Mouse (Mus musculus) natural killer cell, adult 2 months (primary cell): Measurements from ENCODE around the gene Cfap46.
"Not testable (repeated sequence)": the region's sequence is repeated elsewhere in the genome, so short reads cannot be mapped to it uniquely, and the experiment has no call there.

Source experiments
- DNase-seq, 2 experiments: peaks; one replicate each; pipeline ENCODE4 v3.0.0; 2022; ENCODE audit warnings: low spot score in 2 of 2

Cfap46 gene

DNA sequence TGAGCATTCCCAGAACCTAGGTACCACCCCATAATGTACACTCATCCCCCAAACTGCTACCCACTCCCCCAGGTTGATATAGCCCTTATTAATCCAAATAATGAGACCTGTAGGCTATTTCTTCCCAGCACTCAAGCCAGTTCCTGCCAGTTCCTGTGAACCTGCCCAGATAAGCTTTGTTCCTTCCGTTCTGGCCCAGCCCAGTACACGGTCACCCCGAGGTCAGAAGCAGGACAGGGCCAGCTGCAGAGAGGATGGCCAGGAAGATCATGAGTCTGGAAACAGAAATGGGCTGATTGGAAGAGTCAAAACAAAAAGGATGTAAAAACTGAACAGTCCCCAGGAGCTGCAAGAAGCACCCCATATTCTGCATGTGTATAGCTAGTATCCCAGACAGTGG, 20.3 kb downstream of the Cfap46 start:
- DNase-seq: no peak

DNA sequence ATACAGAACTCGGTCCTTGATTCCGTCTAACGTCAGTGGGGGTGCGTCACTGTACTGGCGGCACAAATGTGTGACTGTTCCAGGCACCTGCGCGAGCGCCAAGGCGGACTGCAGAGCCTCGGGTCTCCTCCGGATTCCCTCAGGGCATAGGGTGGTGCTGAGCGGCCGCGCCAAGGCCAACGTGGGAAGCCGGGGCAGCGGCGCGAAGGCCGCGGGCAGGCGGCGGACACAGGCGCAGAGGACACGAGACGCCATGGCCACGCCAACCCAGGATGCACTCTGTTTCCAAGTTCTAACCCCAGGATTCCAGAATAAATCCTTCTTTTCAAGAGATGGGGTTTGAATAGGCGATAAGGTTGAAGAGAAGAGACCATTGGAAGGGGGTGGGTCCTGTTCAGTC, 23.7 kb downstream of the Cfap46 start:
- DNase-seq: not testable (repeated sequence)

DNA sequence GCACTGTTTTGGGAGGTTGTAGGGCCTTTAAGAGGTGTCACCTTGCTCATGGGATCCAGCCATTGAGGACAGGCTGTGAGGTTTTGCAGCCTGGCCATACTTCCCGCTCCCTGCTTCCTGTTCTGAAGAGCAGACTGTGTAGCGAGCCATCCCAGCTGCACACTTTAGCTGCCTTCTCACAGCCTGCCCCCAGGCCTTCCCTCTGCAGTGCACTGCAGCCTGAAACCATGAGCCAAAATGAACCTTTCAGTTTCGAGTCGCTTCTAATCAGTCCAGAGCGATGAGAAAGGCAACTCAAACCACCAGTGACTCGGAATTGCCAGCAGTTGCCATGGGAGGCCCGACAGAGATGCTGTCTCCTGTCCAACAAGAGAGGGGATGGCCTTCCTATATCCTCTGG, 33.9 kb downstream of the Cfap46 start:
- no peak for DNase-seq

DNA sequence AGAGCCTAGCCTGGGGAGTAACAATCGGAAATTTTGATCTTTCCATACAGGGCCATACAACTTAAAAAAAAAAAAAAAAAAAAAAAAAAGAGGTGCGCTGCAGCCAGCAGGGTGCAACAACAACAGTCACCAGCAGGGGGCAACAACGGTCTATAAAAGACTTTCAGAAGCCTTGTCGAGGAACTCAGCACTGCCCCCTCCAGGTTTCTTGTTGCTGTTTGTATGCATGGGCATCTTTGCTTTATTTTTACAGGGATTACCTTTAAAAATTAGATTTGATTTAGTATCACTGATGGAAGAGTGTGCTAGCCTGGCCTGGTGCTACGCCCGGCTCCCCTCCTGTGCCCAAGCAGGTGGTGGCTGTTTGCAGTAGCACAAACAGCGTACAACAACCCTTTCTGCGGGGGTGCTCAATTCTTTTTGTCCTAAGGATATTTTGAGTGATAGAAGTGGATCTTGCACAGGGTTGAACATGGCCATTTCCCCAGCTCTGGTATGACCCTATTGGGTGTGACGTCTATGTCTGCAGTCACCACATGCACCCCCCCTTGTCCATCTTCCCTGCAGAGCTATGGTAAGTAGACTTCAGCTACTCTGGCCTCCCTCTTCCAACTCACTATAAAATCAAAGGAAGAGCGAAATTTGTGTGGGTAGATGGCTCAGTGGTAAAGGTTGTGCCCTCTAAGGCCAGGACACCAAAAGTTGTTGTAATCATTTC, 35.4 kb downstream of the Cfap46 start:
- DNase-seq: peak; percentile 70 to 81

DNA sequence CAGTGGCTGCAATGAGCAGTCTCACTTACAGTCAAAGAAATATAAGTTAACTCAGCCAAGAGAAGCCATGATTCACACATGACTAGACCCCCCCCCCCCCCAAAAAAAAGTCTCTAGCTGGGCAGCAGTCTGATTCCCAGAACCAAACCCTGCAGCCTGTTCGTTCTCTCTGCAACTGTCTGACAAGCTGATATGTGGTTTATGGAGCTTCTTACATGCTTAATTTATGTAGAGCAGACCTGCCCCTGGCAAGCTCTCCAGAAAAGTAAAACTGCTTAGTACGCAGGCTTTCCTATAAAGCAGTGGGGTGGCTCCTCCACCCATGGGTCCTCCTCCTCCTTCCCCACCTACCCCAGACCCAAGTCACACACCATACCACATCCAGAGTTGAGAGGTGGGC, 50.2 kb downstream of the Cfap46 start:
- DNase-seq: no peak

DNA sequence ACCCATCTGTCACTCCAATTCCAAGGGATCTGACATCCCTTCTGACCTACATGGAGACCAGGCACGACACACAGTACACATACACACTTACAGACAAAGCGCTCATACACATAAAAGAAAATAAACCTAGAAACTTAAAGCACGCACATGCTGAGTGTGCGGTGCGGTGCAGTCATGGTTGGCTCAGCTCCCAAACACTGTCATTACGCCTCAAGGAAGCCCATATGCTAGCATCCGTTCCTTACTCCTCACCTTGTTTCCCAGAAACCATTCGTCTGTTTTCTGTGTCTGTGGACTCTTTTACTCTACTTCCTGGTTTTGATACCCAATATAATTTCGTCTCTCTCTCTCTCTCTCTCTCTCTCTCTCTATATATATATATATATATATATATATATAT, 58.5 kb downstream of the Cfap46 start:
- no peak for DNase-seq

DNA sequence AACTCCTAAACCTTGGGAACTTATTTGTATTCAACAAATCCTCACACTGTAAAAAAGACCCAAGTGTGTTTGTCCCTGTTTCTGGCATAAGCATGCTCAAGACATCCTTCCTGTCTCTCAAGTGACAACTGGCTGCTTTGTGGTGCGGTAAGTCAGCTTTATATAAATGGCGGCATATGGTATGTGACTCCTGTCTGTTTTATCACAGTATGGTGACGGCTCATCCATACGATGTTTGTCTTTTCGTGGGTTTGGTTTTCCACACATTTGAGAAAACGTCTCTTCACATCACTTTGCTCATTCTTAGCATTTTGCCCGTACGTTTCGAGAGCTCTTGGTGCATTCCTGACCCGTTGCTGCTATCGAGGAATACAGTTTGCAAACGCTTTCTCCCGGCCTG, 61.0 kb downstream of the Cfap46 start:
- no peak for DNase-seq

DNA sequence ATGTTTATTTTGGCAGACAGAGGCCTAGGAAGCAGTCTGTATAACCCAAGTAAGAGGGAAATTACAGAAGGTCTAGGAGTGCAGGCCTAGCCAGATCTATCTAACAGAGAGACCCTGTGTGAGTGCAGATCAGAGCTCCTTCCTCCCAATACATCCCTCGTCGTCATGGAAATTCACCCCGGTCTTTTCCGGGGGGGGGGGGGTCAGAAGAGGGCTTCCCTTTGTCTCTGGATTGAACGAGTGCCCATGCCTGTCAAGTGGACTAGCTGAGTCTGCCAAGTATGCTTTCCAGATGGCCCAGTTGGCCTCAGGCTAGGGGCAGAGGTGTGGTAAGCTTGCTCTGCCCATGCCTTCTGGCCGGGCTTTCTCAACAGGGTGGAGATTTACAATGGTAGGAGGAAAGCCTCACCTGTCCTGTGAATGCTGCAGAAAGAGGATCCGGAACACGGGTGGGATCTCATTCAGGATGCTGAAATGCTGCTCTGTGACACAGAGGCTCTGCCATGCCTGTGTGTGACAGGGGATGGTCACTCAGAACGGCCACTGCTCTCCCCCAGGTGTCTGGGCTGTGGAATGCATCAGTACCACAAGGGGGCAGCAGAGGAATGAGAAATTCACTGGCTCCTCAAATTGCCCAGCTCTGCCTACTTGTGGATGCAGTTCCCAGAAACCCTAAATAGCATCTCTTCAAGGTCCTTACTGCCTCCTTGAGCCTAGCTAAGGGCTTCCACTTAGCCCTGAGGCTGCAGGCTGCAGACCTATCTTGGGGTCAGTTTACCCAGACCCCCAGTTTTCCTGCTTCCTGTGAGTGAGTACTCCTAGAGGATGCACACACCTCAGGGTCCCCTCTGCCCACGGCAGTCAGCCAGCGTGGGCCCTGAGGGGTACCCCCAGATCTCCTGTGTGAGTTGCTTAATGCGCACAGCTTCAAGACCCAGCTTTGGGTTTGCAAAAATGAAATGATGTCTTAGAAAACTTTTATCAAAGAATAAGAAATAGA, 67.5 kb downstream of the Cfap46 start:
- peak; percentile 6 to 26 for DNase-seq

DNA sequence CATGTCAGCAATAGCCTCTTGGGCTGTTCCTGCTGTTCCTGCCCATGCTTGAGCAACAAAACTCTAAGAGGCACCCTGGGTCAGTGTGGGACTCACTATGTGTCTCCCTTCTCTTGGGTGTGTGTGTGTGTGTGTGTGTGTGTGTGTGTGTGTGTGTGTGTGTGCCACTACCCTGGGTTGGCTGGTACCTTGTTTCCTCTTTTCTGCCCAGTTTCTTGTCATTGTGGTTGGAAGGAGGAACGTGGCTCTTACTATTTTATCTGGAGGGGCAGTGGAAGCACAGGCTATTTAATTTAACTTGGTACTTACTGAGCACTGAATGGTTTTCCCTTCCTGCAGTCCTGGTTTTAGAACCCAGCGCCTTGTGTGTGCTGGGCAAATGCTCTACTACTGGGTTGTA, 73.3 kb downstream of the Cfap46 start:
- no peak for DNase-seq

DNA sequence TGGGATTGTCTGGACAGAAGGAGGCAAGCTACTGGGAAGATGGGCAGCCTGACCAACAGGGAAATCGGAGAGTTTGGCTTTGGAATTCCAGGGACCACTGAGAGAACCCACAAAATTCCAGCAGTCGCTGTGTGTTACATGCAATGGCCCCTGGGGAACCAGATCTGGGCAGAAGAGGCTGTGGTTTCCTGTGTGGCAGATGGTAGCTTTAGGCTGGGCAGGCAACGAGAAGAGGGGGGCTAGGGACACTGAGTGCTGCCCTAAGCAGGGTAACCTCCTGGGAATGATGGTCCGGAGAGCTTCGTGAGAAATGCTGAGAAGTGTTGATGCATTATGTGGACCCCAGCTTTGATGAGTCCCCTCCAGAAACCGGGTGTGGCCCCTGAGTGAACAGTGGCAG, 87.8 kb downstream of the Cfap46 start:
- no peak for DNase-seq

DNA sequence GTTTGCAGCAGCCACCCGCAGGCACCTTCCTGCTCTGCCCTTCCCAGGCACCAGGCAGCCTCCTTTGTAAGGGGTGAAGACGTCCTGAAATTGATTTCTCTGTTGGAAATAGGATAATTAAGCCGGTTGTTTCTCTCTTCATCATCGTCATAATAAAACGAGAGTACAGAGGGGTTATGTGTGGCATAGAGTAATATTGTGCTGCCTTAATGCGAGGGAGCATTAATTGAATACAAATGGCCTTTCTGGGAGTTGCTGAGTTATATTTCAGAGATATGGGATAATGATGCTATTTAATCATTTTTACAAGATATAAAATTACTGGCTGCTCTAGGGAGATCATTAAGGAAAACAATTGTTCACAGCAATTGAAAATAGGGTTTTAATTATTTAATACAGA, 88.3 kb downstream of the Cfap46 start:
- no peak for DNase-seq

DNA sequence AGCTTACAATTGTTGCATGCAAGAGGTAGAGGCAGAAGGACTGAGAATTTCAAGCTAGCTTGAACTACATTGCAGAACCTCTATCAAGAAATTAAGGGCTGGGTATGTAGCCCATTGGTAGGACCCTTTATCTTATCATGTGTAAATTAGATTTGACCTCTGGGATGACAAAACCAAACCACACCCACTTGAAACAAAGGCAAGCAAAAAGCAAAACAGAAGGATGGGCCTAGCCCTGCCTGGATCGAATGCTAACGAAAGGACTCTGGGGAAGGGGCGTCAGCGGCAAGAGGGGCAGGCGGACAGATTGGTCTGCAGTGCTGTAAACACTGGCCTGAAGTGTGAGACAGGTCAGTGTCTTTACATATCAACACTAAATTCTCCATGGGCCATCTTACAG, 92.3 kb downstream of the Cfap46 start:
- DNase-seq: no peak

DNA sequence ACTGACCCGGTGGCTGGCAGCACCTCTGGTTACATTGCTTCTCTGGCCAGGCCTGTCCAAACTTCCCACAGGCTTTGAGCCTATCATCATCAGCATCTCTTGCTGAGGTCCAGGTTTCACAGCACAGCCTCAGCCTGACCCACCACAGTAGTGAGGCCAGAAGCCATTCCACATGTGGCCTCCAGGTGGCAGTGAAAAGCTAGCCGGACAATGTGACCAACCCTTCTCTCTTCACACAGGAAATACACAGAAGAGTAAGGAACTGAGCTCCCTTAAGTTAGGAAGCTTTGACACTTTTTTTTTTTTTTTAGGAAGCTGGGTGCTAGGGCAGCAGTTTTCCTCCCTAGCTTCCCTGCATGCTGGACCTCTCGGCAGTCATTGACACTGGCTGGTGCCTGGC, 93.3 kb downstream of the Cfap46 start:
- no peak for DNase-seq

DNA sequence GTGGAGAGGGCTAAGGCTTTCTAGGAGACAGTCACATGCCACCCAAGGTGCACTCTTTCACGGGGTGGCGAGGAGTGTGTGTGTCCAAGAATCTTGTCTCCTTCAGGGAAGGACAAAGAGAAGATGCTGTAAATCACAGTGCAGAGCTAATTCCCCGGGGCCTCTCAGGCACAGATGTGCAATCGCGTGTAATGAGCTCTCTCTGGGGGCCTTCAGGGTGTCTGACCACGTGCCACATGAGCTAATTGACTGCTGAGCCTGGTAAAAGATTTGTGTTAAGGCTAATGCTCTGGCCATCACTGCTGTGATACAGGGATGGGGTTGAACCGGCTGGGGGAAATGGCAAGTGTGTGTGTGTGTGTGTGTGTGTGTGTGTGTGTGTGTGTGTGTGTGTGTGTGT, 95.7 kb downstream of the Cfap46 start:
- no peak for DNase-seq

DNA sequence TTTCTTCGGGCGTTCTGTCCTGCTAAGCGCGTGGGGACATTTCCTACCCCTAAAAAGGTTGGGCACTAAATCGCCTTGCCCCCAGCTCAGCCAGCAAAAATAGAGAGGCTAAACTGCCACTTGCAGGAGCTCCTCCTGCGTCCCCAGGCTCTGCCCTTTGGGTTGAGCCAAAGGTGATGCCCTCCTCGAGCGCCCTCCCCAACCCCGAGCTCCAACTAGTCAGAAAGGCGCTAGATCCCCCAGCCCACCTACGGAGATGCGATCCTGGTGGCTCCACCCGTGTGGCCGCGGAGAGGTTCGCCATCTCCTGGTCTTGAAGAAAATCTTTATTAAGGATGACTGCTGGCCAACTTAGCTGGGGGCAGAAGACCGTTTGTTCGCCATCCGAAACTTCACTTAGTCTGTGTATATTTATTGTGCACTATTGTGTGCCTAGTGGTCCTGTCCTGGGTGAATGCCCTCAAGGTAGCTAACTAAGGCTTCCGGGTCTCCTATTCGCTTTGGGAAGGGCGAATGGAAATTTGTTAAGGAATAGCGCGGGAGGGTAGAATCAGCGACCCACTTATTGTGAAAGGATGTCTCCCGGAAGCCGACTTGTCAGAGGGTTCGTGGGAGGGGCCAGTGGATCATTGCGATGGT, 98.3 kb downstream of the Cfap46 start:
- DNase-seq: no peak

DNA sequence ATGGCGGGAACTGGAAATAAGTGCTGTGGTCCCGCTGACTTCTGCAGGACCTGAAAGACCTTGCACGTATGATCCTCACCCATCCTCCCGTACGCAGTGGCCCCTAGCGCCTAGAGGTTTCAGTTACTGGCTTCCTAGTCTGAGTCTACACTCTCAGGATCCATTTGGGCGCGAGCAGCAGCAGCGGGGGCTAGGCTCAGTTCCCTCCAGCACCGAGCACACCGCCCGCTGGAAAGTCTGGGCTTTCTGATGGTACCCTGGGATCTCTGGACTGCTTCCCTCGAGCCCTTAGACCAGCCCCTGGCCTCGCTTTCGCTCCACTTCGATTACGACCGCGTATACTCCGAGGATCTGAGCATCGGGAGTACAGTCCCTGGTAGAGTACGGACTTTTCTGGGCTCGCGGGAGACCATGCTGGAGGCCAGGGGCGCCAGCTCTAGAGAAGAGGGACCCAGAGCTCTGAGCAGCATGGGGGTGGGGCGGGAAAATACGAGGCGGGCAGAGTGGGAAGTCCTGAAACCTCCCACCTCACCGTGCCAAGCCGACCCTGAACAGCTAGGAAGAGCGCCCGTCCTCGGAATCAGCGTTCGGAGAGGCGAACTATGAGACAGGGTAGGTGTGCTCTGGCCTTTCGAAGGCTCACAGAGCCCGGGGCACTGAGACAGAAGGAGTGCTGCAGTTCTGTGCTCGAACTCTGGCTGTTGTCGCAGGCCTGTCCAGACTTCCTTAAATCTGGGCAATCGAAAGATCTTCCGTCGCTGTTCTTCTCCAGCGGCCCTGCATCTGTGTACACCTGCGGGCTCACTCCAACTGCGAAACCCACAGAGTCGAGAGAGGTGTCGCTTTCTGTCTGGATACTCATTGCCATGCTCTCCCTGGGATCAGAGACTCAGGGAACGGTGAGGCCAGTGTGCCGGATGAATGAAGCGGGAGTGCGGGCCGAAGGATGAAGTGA, 99.1 kb downstream of the Cfap46 start:
- no peak for DNase-seq

DNA sequence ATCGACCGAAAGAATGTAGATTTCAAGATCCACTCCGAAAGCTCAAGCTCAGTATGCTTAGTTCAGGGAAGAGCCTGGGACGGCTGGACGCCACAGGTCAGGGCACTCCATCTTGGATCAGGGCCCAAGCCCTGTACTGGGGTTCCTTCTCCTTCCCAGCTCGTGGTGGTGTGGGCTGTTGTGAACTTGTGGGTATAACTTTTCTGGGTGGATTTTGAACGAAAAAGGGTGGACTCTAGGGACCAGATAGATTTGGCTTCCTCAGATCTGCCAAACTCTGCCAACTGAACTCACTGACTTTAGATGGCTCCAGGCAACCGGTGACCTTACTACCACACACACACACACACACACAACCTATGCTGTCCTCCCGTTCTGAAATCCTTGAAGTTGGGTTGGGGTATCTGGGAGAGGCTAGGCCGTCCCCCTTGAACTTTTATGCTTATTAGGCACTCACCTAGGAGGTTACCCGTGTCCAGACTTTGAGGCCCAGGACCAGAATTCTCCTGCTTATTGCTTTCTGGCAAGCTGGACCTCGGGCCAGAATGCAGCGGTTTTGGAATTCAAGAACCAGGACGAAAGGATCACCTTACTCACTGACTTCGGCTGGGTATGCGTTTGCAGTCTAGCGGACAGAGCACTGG, 100.4 kb downstream of the Cfap46 start:
- DNase-seq: no peak

DNA sequence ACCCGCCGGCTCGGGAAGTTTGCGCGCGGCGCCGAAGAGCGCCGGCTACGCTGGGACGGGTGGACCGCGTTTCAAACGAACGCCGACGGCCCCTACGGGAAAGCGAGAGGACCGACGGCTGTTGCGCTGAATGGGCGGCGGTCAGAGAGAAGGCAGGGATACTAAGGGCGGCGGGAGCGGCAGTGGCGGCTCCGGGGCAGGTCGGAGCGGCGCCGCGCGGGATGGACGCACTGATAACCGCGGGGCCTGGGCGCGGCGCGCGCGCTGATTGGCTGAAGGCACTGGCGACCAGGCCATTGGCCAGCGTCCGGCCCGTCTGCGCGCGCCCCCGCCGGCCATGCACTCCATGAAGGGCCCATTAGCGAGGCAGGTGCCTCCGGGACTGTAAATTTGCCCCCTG, 101.0 kb downstream of the Cfap46 start, which contains the start of gene Nkx6-2:
Gene Nkx6-2 (minus strand): TSS at position 203 of the 400 bp plus-strand sequence.
- no peak for DNase-seq

DNA sequence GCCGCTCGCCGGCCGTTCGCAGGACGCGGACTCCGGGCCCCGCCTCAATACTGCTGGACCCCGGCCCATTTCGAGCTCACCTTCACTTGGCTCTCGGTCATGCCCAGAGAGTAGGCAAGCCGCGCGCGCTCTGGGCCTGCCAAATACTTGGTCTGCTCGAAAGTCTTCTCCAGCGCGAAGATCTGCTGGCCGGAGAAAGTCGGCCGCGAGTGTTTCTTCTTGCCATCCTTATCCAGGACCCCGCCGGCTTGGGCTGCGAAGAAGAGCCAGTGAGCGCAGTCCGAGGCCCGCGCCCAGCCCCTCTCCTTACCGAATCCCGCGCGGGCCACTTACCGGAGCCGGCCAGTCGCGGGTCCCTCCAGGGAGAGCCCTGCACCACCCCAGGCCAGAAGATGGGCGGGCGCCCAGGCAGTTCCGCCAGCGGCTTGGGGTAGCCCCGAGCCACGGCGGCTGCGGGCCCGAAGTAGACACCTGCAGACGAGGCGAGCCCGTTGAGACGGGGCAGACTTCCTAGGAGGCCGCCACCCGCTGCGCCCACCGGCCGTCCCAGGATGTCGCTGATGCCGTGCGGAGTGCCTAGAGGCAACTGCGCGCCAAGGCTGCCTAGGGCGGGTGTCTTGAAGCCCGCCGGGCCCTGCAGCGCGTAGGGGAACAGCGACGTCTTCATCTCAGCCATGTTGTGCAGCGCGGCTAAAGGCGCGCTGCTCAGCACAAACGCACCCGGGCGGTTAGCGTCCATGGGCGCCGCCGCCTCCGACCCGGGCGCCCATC, 101.6 kb downstream of the Cfap46 start:
- DNase-seq: no peak
